Mouse (Mus musculus) hindbrain, embryonic 11.5 days (tissue): ENCODE measurements around the gene Rictor. TPM values are rescaled to one million over a fixed set of nuclear protein-coding genes. Genes with fewer than 3 reads are reported as not detected.
"Not testable (repeated sequence)": the region's sequence is repeated elsewhere in the genome, so short reads cannot be mapped to it uniquely, and the experiment has no call there.

Experiments used
- ATAC-seq: fragments of 200-750 bp; cut with Nextera tagmentation; 2 replicates; pipeline ENCODE4 v1.8.0; 2017; ENCODE audit warnings: mild to moderate bottlenecking, moderate TSS enrichment, moderate library complexity; ENCODE audit not compliant: low FRiP score
- DNase-seq: peaks from one replicate; pipeline ENCODE4 v3.0.0-alpha.2; 2015; ENCODE audit warnings: low spot score
- H3K27ac ChIP-seq: fragments of 300-500 bp; sonication (generic); 2 replicates; pipeline ENCODE4 v1.5.1; 2014; ENCODE audit warnings: mild to moderate bottlenecking, low read depth, low read length
- H3K27me3 ChIP-seq: fragments of 300-500 bp; sonication (generic); 2 replicates; pipeline ENCODE4 v1.6.1; 2014; ENCODE audit warnings: mild to moderate bottlenecking, low read length, moderate library complexity, mixed read lengths; ENCODE audit not compliant: control insufficient read depth, insufficient read depth
- H3K36me3 ChIP-seq: fragments of 300-500 bp; sonication (generic); 2 replicates; pipeline ENCODE4 v1.6.1; 2014; ENCODE audit warnings: mild to moderate bottlenecking, low read length, moderate library complexity, mixed read lengths; ENCODE audit not compliant: control insufficient read depth, insufficient read depth
- H3K4me1 ChIP-seq: fragments of 300-500 bp; sonication (generic); replicated peaks from 2 replicates; pipeline ENCODE4 v1.6.1; 2014; ENCODE audit warnings: low read length, mixed read lengths; ENCODE audit not compliant: control insufficient read depth, insufficient read depth
- H3K4me2 ChIP-seq: fragments of 300-500 bp; sonication (generic); replicated peaks from 2 replicates; pipeline ENCODE4 v1.6.1; 2014; ENCODE audit warnings: mild to moderate bottlenecking, low read depth, low read length
- H3K4me3 ChIP-seq: fragments of 300-500 bp; sonication (generic); 2 replicates; pipeline ENCODE4 v1.5.1; 2014; ENCODE audit warnings: low read depth, low read length
- H3K9ac ChIP-seq: fragments of 300-500 bp; sonication (generic); 2 replicates; pipeline ENCODE4 v1.6.1; 2014; ENCODE audit warnings: low read depth, low read length
- H3K9me3 ChIP-seq: fragments of 300-500 bp; sonication (generic); 2 replicates; pipeline ENCODE4 v1.6.1; 2016; ENCODE audit warnings: low read length; ENCODE audit not compliant: control insufficient read depth
- WGBS: fragments of 180-500 bp; shearing (Covaris S2); extraction: QIAGEN DNeasy Blood & Tissue Kit; methylation state at CpG from one replicate; pipeline ENCODE4 v1.1.7; 2014; 5-methylcytosine and 5-hydroxymethylcytosine counted together
- polyA plus RNA-seq: library from polyadenylated mRNA; unstranded; fragments of >200 nt; fragmentation: Nextera tagmentation; extraction: Ambion mirVana; gene quantifications from 2 replicates; pipeline ENCODE4 v1.2.1, GENCODE M21; 2014

Gene Rictor
- polyA plus RNA-seq, 1 experiment from 2014 or later = 57.6 TPM

- ATAC-seq, H3K4me3 ChIP-seq, H3K27me3 ChIP-seq, H3K9ac ChIP-seq, H3K9me3 ChIP-seq, H3K36me3 ChIP-seq, DNase-seq, H3K4me2 ChIP-seq, H3K4me1 ChIP-seq, H3K27ac ChIP-seq: not testable (repeated sequence)
- WGBS = 78% methylated on average over 8 of the region's 8 CpGs
Measured at GRCm38 (mm10) chr15:6746301-6746983, 38.3 kb downstream of the Rictor start.

GRCm38 (mm10) chr15:6747001-6747400 lies 38.8 kb downstream of the Rictor start:
- Histone ChIP-seq H3K27me3 (no peaks in the 10 kb centered on the region), H3K9ac (no peak overlapping the region), H3K4me1 (no peaks in the 10 kb centered on the region), H3K4me3 (no peak overlapping the region), H3K27ac (no peak overlapping the region), H3K9me3 (no peaks in the 10 kb centered on the region), H3K4me2 (no peak overlapping the region), H3K36me3 (no peaks in the 10 kb centered on the region)
- ATAC-seq (no peak), DNase-seq (no peak)
- 94% methylated on average over 9 of the region's 9 CpGs for WGBS

GRCm38 (mm10) chr15:6754400-6754799 lies 46.2 kb downstream of the Rictor start:
- no peak overlapping the region for H3K9ac ChIP-seq
- no peaks in the 10 kb centered on the region for H3K4me1 ChIP-seq
- no peak for DNase-seq
- H3K4me3 ChIP-seq = no peak overlapping the region
- H3K4me2 ChIP-seq = no peak overlapping the region
- WGBS = 96% methylated on average over 2 of the region's 2 CpGs
- no peaks in the 10 kb centered on the region for H3K27me3 ChIP-seq
- H3K9me3 ChIP-seq = no peaks in the 10 kb centered on the region
- ATAC-seq = no peak
- no peaks in the 10 kb centered on the region for H3K36me3 ChIP-seq
- no peak overlapping the region for H3K27ac ChIP-seq

- Histone ChIP-seq H3K4me3 (no peak overlapping the region), H3K36me3 (peaks cover 2% of the 10 kb centered on the region; the same call in 1 of the 2 replicates), H3K9me3 (no peaks in the 10 kb centered on the region), H3K9ac (no peak overlapping the region), H3K27ac (no peak overlapping the region), H3K4me1 (no peaks in the 10 kb centered on the region), H3K27me3 (no peaks in the 10 kb centered on the region), H3K4me2 (no peak overlapping the region)
- ATAC-seq (no peak), DNase-seq (no peak)
- 92% methylated on average over 3 of the region's 3 CpGs for WGBS
Measured at GRCm38 (mm10) chr15:6772265-6772664, 64.1 kb downstream of the Rictor start.

- ATAC-seq (no peak), DNase-seq (no peak)
- Histone ChIP-seq H3K4me2 (no peak overlapping the region), H3K9me3 (no peaks in the 10 kb centered on the region), H3K9ac (no peak overlapping the region), H3K4me1 (no peaks in the 10 kb centered on the region), H3K27ac (no peak overlapping the region), H3K27me3 (no peaks in the 10 kb centered on the region), H3K36me3 (peaks cover 8% of the 10 kb centered on the region; the same call in 1 of the 2 replicates), H3K4me3 (no peak overlapping the region)
- 95% methylated on average over 10 of the region's 10 CpGs for WGBS
Measured at GRCm38 (mm10) chr15:6786212-6786611, 78.0 kb downstream of the Rictor start.

- Histone ChIP-seq H3K27me3 (no peaks in the 10 kb centered on the region), H3K27ac (no peak overlapping the region), H3K4me3 (no peak overlapping the region), H3K4me2 (no peak overlapping the region), H3K36me3 (peaks cover 9% of the 10 kb centered on the region), H3K4me1 (no peaks in the 10 kb centered on the region), H3K9me3 (no peaks in the 10 kb centered on the region), H3K9ac (no peak overlapping the region)
- DNase-seq = no peak
- no peak for ATAC-seq
- 97% methylated on average over 10 of the region's 10 CpGs for WGBS
Measured at GRCm38 (mm10) chr15:6787236-6787635, 79.1 kb downstream of the Rictor start.

- Histone ChIP-seq H3K4me3 (no peak overlapping the region), H3K36me3 (peaks cover 13% of the 10 kb centered on the region), H3K27ac (no peak overlapping the region), H3K9ac (no peak overlapping the region), H3K4me2 (no peak overlapping the region), H3K27me3 (no peaks in the 10 kb centered on the region), H3K9me3 (no peaks in the 10 kb centered on the region), H3K4me1 (no peaks in the 10 kb centered on the region)
- DNase-seq = no peak
- WGBS = 95% methylated on average over 7 of the region's 7 CpGs
- ATAC-seq = no peak
Measured at GRCm38 (mm10) chr15:6790011-6790410, 81.8 kb downstream of the Rictor start.

- H3K36me3 ChIP-seq = peaks cover 11% of the 10 kb centered on the region
- H3K27ac ChIP-seq = no peak overlapping the region
- no peaks in the 10 kb centered on the region for H3K27me3 ChIP-seq
- H3K9me3 ChIP-seq = no peaks in the 10 kb centered on the region
- no peak overlapping the region for H3K9ac ChIP-seq
- no peak overlapping the region for H3K4me3 ChIP-seq
- DNase-seq (no peak), ATAC-seq (no peak)
- no peaks in the 10 kb centered on the region for H3K4me1 ChIP-seq
- no peak overlapping the region for H3K4me2 ChIP-seq
- 93% methylated on average over 11 of the region's 11 CpGs for WGBS
Measured at GRCm38 (mm10) chr15:6791648-6792047, 83.5 kb downstream of the Rictor start.

- WGBS = 80% methylated on average over 7 of the region's 7 CpGs
- Histone ChIP-seq H3K9me3 (no peaks in the 10 kb centered on the region), H3K4me3 (no peak overlapping the region), H3K9ac (no peak overlapping the region), H3K27me3 (no peaks in the 10 kb centered on the region), H3K27ac (no peak overlapping the region), H3K4me1 (no peaks in the 10 kb centered on the region), H3K36me3 (peaks cover 10% of the 10 kb centered on the region), H3K4me2 (no peak overlapping the region)
- DNase-seq (no peak), ATAC-seq (no peak)
Measured at GRCm38 (mm10) chr15:6792846-6793245, 84.7 kb downstream of the Rictor start.
